ENCODE assay signal across 8 mouse cellular contexts in the genomic region with DNA sequence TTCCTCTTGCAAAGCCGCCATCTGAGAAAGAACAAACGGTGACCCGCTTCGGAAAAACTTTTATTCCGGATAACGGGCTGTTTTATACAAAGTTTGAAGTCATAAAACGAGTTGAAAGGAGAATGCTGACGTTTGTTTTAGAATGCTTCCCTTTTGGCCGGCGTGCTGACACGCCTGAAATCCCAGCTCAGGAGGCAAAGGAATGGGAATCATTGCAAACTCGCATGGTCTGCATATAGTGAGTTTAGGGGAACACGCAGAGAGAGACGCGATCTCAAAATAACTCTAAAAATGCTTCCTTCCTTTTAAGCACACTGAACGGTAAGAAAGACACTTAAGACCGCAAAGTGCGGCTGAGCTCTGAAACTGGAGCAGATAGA. TPM values are rescaled to one million over a fixed set of nuclear protein-coding genes. Genes with fewer than 3 reads are reported as not detected.
DNase-seq lines count a peak whose midpoint lies in the region; ATAC-seq and TF ChIP-seq lines count a peak whose summit lies in the region.

No protein-coding gene starts in this region.

- TF ChIP-seq CTCF in bone marrow, adult 2 months (IDR thresholded peaks at IDR 0.05; ENCODE audit: control insufficient read depth, insufficient read depth, low read length) = no peak
- no peak for TF ChIP-seq CTCF in liver, postnatal 0 days (IDR thresholded peaks at IDR 0.05; ENCODE audit: low read depth)

- H3K27me3 ChIP-seq in kidney, embryonic 16.5 days (ENCODE audit: insufficient read depth, low read length) = no peaks in the 10 kb centered on the region
- H3K27me3 ChIP-seq in heart, embryonic 15.5 days = no peaks in the 10 kb centered on the region
- no peaks in the 10 kb centered on the region for H3K27me3 ChIP-seq in liver, postnatal 0 days (ENCODE audit: insufficient read depth, low read length)

- no peak for TF ChIP-seq POLR2A in bone marrow, adult 2 months (IDR thresholded peaks at IDR 0.05; ENCODE audit: borderline replicate concordance, control insufficient read depth, low read depth, low read length)

- ATAC-seq in kidney, embryonic 16.5 days (ENCODE audit: low FRiP score, low TSS enrichment) = no peak
- ATAC-seq in heart, embryonic 15.5 days (replicated peaks; ENCODE audit: insufficient number of reproducible peaks, insufficient read depth, low FRiP score, low read depth) = no peak
- ATAC-seq in liver, postnatal 0 days = no peak

- H3K4me1 ChIP-seq in kidney, embryonic 16.5 days (ENCODE audit: insufficient read depth, low read length) = peaks cover 9% of the 10 kb centered on the region
- no peaks in the 10 kb centered on the region; the same call in 1 of the 2 replicates for H3K4me1 ChIP-seq in bone marrow, adult 2 months (ENCODE audit: control insufficient read depth, insufficient read depth, low read length)
- peaks cover 18% of the 10 kb centered on the region for H3K4me1 ChIP-seq in heart, embryonic 15.5 days (replicated peaks)
- H3K4me1 ChIP-seq in liver, postnatal 0 days (ENCODE audit: insufficient read depth) = peaks cover 13% of the 10 kb centered on the region

- H3K9ac ChIP-seq in kidney, embryonic 16.5 days (replicated peaks; ENCODE audit: low read length) = peak overlapping the region; percentile 99
- peak overlapping the region; percentile 100 for H3K9ac ChIP-seq in heart, embryonic 15.5 days
- peak overlapping the region; percentile 97 for H3K9ac ChIP-seq in liver, postnatal 0 days (replicated peaks)

- no peaks in the 10 kb centered on the region for H3K9me3 ChIP-seq in kidney, embryonic 16.5 days (ENCODE audit: low read length)
- H3K9me3 ChIP-seq in heart, embryonic 15.5 days (replicated peaks) = no peaks in the 10 kb centered on the region
- no peaks in the 10 kb centered on the region for H3K9me3 ChIP-seq in liver, postnatal 0 days (ENCODE audit: low read length)

- H3K4me3 ChIP-seq in kidney, embryonic 16.5 days (ENCODE audit: low read length) = peak overlapping the region; percentile 68
- H3K4me3 ChIP-seq in bone marrow, adult 2 months (replicated peaks; ENCODE audit: control insufficient read depth, low read depth, low read length) = peak overlapping the region; percentile 78
- H3K4me3 ChIP-seq in heart, embryonic 15.5 days = peak overlapping the region; percentile 95
- peak overlapping the region; percentile 87 for H3K4me3 ChIP-seq in liver, postnatal 0 days (ENCODE audit: low read depth, low read length)

- TF ChIP-seq EP300 in liver, postnatal 0 days (IDR thresholded peaks at IDR 0.05; ENCODE audit: low read depth) = no peak

- H3K27ac ChIP-seq in kidney, embryonic 16.5 days (ENCODE audit: low read length) = peak overlapping the region; percentile 98
- peak overlapping the region; percentile 100 for H3K27ac ChIP-seq in bone marrow, adult 2 months (ENCODE audit: control insufficient read depth, insufficient read depth, low read depth, low read length, poor library complexity)
- H3K27ac ChIP-seq in heart, embryonic 15.5 days = peak overlapping the region; percentile 99
- H3K27ac ChIP-seq in liver, postnatal 0 days (ENCODE audit: low read depth) = peak overlapping the region; percentile 98

- no peaks in the 10 kb centered on the region for H3K36me3 ChIP-seq in kidney, embryonic 16.5 days (ENCODE audit: insufficient read depth, low read length)
- H3K36me3 ChIP-seq in heart, embryonic 15.5 days = no peaks in the 10 kb centered on the region
- 0 out of 2 replicates have a peak, but pooled peaks cover 3% of the 10 kb centered on the region for H3K36me3 ChIP-seq in liver, postnatal 0 days (replicated peaks; ENCODE audit: insufficient read depth, low read length)

- peak overlapping the region; percentile 81 for H3K4me2 ChIP-seq in kidney, embryonic 16.5 days (replicated peaks; ENCODE audit: low read depth, low read length)
- H3K4me2 ChIP-seq in heart, embryonic 15.5 days = peak overlapping the region; percentile 84
- peak overlapping the region; percentile 92 for H3K4me2 ChIP-seq in liver, postnatal 0 days (ENCODE audit: low read depth, low read length)

- no peak for DNase-seq in kidney, adult 9 months
- DNase-seq in liver, postnatal 0 days = no peak
- DNase-seq in adrenal gland, postnatal 4 days (ENCODE audit: low spot score in 2 of 2) = no peak
- no peak for DNase-seq in frontal cortex, postnatal 25 days (ENCODE audit: low spot score in 2 of 2)
- no peak for DNase-seq in spleen, postnatal 14 days (ENCODE audit: low spot score in 2 of 2)

- WGBS in kidney, embryonic 16.5 days = 0% methylated on average over 18 of the region's 18 CpGs
- under 1% methylated on average over 18 of the region's 18 CpGs for WGBS in bone marrow, adult 2 months
- under 1% methylated on average over 18 of the region's 18 CpGs for WGBS in heart, embryonic 15.5 days
- WGBS in liver, postnatal 0 days (ENCODE audit: insufficient replicate concordance) = 0% methylated on average over 18 of the region's 18 CpGs

RNA-seq across cellular contexts. Expression of gene Pigl, which starts 0.4 kb away (rescaled TPM):
- polyA plus RNA-seq in kidney, embryonic 16.5 days (2015; fragmentation: Nextera tagmentation; extraction: Ambion mirVana) = 10.9 and 13.1 TPM in 2 replicates
- 1.8 and 5.3 TPM in 2 replicates for polyA plus RNA-seq in bone marrow, adult 2 months (2011; ENCODE audit: insufficient read depth, insufficient read length, low replicate concordance, missing spikeins)
- polyA plus RNA-seq in heart, embryonic 15.5 days (2015; fragmentation: Nextera tagmentation; extraction: Ambion mirVana) = 5.1 and 7.2 TPM in 2 replicates
- polyA plus RNA-seq in liver, postnatal 0 days (2015; fragmentation: Nextera tagmentation; extraction: Ambion mirVana) = 2.6 and 2.7 TPM in 2 replicates
- total RNA-seq in adrenal gland, postnatal 4 days (2021) = 10 to 100 TPM in 1 of 2 experiments, 1 to 10 TPM in 1; 8.5 to 10.2 TPM

RNA-seq across cellular contexts. Expression of gene Ncor1, which starts 0.5 kb away (rescaled TPM):
- polyA plus RNA-seq in kidney, embryonic 16.5 days (2015; fragmentation: Nextera tagmentation; extraction: Ambion mirVana) = 63.2 and 102 TPM in 2 replicates
- polyA plus RNA-seq in bone marrow, adult 2 months (2011; ENCODE audit: insufficient read depth, insufficient read length, low replicate concordance, missing spikeins) = 82.8 and 172 TPM in 2 replicates
- 112 and 113 TPM in 2 replicates for polyA plus RNA-seq in heart, embryonic 15.5 days (2015; fragmentation: Nextera tagmentation; extraction: Ambion mirVana)
- polyA plus RNA-seq in liver, postnatal 0 days (2015; fragmentation: Nextera tagmentation; extraction: Ambion mirVana) = 48.1 and 52.0 TPM in 2 replicates
- total RNA-seq in adrenal gland, postnatal 4 days (2021) = 100 to 1,000 TPM; 200 to 226 TPM
